Mouse (Mus musculus): ENCODE data around the gene Cym.

DNA sequence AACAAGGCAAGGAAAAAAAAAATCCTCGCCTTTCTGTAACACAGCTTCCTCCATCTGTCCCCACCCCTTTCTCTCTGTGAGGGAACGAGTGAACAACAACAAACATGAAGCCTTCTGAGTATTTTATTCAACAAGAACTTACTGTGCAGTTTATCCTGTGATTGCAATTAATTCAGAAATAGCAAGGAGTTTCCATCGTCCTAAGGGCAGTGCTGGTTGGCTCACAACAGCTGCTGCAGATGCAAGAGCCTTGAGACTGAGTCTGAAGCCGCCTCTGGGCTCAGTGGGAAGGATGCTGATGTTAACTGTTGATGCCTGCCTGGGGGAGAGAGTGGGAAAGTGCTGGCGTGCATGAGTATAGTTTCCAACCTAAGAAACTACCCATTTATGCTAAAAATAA lies 36.4 kb upstream of the Cym start:
- TF ChIP-seq EP300 (IDR thresholded peaks at IDR 0.05; ENCODE audit: low read depth) = no peak
- no peak for TF ChIP-seq CTCF (IDR thresholded peaks at IDR 0.05; ENCODE audit: low read depth)

All from heart, postnatal 0 days (tissue).